Mouse (Mus musculus): Measurements from ENCODE around the gene Trim11.

Gene Trim11

GRCm38 (mm10) chr11:59029003-59029402 is 51.1 kb downstream of the Trim11 start:
- no peak for DNase-seq (ENCODE audit: low spot score)
